Mouse (Mus musculus) bone marrow, adult 2 months (tissue): Measurements from ENCODE around the gene Krtdap.

Experiments
- CTCF ChIP-seq: fragments of 200-500 bp; IDR thresholded peaks from 2 replicates; pipeline ENCODE4 v1.5.1; 2011; ENCODE audit warnings: low read length, control low read depth; ENCODE audit not compliant: control insufficient read depth, insufficient read depth
- POLR2A ChIP-seq: fragments of 200-500 bp; IDR thresholded peaks from 2 replicates; pipeline ENCODE4 v1.6.1; 2011; ENCODE audit warnings: low read depth, mild to moderate bottlenecking, control low read depth, low read length, borderline replicate concordance; ENCODE audit not compliant: control insufficient read depth

DNA sequence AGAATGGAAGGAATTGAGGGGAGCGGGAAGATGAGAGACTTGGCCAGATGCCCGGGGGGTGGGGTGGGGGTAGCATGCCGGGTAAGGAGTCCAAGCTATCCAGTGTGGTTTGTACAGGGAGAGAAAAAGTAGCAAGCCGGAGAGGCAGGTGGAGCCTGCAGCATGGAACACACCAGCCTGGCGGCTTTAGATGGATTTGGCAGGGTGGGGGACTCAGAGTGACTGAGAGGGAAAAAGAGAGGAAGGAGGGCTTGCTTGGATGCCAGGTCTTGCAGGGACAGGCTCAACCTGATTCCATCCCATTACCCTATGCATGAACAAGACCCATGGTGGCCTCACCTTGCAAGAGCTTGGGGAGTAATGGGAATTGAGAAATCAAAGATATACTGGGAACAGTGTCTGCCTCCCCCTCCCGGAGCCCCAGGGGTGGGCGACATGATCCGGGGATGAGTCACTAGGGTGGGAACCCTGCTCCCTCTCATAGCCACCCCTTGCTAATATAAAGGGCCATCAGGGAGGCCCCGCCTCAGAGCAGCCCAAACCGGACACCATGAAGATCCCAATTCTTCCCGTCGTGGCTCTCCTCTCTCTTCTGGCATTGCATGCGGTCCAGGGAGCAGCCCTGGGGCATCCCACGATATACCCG is at the start of gene Krtdap:
- TF ChIP-seq POLR2A (no peak), CTCF (no peak)
